Mouse (Mus musculus) cortical plate, adult 2 months (tissue): ENCODE results near the gene Crip2.

ENCODE experiments used
- CTCF ChIP-seq: fragments of 200-500 bp; IDR thresholded peaks from 2 replicates; pipeline ENCODE4 v1.5.1; 2011; ENCODE audit warnings: mild to moderate bottlenecking, control low read depth, low read length; ENCODE audit not compliant: insufficient read depth; ENCODE audit errors: extremely low read depth
- POLR2A ChIP-seq: fragments of 200-500 bp; IDR thresholded peaks from 2 replicates; pipeline ENCODE4 v1.6.1; 2011; ENCODE audit warnings: mild to moderate bottlenecking, low read length, control low read depth; ENCODE audit not compliant: insufficient read depth; ENCODE audit errors: extremely low read depth

GRCm38 (mm10) chr12:113097040-113097439 lies 43.0 kb upstream of the Crip2 start:
- TF ChIP-seq POLR2A (no peak), CTCF (no peak)
